Mouse (Mus musculus): ENCODE results near the gene Unc5c. TPM values are rescaled to one million over a fixed set of nuclear protein-coding genes. Genes with fewer than 3 reads are reported as not detected.

The Unc5c gene
- total RNA-seq, 2 experiments from 2014 or later = 40.6 to 44.4 TPM

- DNase-seq (ENCODE audit: low spot score in 2 of 2) = no peak
Observed at GRCm38 (mm10) chr3:141699177-141699576, 234.2 kb downstream of the Unc5c start.

- DNase-seq (ENCODE audit: low spot score in 2 of 2) = no peak
Observed at GRCm38 (mm10) chr3:141701381-141701909, 236.4 kb downstream of the Unc5c start.

GRCm38 (mm10) chr3:141711601-141712000 is 246.6 kb downstream of the Unc5c start:
- DNase-seq (ENCODE audit: low spot score in 2 of 2) = no peak

- DNase-seq (ENCODE audit: low spot score in 2 of 2) = no peak
Observed at GRCm38 (mm10) chr3:141716371-141716770, 251.4 kb downstream of the Unc5c start.

- no peak for DNase-seq (ENCODE audit: low spot score in 2 of 2)
Observed at GRCm38 (mm10) chr3:141719050-141719449, 254.0 kb downstream of the Unc5c start.

- DNase-seq (ENCODE audit: low spot score in 2 of 2) = no peak
Observed at GRCm38 (mm10) chr3:141724499-141724898, 259.5 kb downstream of the Unc5c start.

- no peak for DNase-seq (ENCODE audit: low spot score in 2 of 2)
Observed at GRCm38 (mm10) chr3:141725432-141725831, 260.4 kb downstream of the Unc5c start.

- no peak for DNase-seq (ENCODE audit: low spot score in 2 of 2)
Observed at GRCm38 (mm10) chr3:141733844-141734243, 268.8 kb downstream of the Unc5c start.

GRCm38 (mm10) chr3:141735285-141735684 is 270.3 kb downstream of the Unc5c start:
- no peak for DNase-seq (ENCODE audit: low spot score in 2 of 2)

GRCm38 (mm10) chr3:141745322-141745721 is 280.3 kb downstream of the Unc5c start:
- DNase-seq (ENCODE audit: low spot score in 2 of 2) = no peak

GRCm38 (mm10) chr3:141748694-141749381 is 283.8 kb downstream of the Unc5c start:
- DNase-seq (ENCODE audit: low spot score in 2 of 2) = no peak

GRCm38 (mm10) chr3:141752172-141752571 is 287.2 kb downstream of the Unc5c start:
- no peak for DNase-seq (ENCODE audit: low spot score in 2 of 2)

GRCm38 (mm10) chr3:141757259-141757658 is 292.2 kb downstream of the Unc5c start:
- DNase-seq (ENCODE audit: low spot score in 2 of 2) = no peak

GRCm38 (mm10) chr3:141778411-141778919 is 313.4 kb downstream of the Unc5c start:
- no peak for DNase-seq (ENCODE audit: low spot score in 2 of 2)

- DNase-seq (ENCODE audit: low spot score in 2 of 2) = no peak
Observed at GRCm38 (mm10) chr3:141779186-141779585, 314.2 kb downstream of the Unc5c start.

- no peak for DNase-seq (ENCODE audit: low spot score in 2 of 2)
Observed at GRCm38 (mm10) chr3:141782553-141782952, 317.5 kb downstream of the Unc5c start.

GRCm38 (mm10) chr3:141791026-141791780 is 326.2 kb downstream of the Unc5c start:
- DNase-seq (ENCODE audit: low spot score in 2 of 2) = no peak

GRCm38 (mm10) chr3:141792106-141792505 is 327.1 kb downstream of the Unc5c start:
- DNase-seq (ENCODE audit: low spot score in 2 of 2) = no peak

GRCm38 (mm10) chr3:141793755-141794154 is 328.7 kb downstream of the Unc5c start:
- no peak for DNase-seq (ENCODE audit: low spot score in 2 of 2)

- DNase-seq (ENCODE audit: low spot score in 2 of 2) = no peak
Observed at GRCm38 (mm10) chr3:141794371-141794770, 329.4 kb downstream of the Unc5c start.

- DNase-seq (ENCODE audit: low spot score in 2 of 2) = no peak
Observed at GRCm38 (mm10) chr3:141797372-141797771, 332.4 kb downstream of the Unc5c start.

- no peak for DNase-seq (ENCODE audit: low spot score in 2 of 2)
Observed at GRCm38 (mm10) chr3:141797789-141798188, 332.8 kb downstream of the Unc5c start.

All from layer of hippocampus, adult 18-20 months (tissue).